Mouse (Mus musculus) splenic B cell, adult 2 months (primary cell): ENCODE results near the gene Olfr157.

ENCODE experiments used
- DNase-seq: peaks from one replicate; pipeline ENCODE4 v3.0.0-alpha.2; 2011; ENCODE audit warnings: low read depth, low spot score
- H3K27me3 ChIP-seq: 2 replicates; pipeline ENCODE4 v1.6.1; 2012; ENCODE audit warnings: mild to moderate bottlenecking, low read length, moderate library complexity, mixed read lengths; ENCODE audit not compliant: control insufficient read depth, poor library complexity, insufficient read depth, severe bottlenecking
- H3K36me3 ChIP-seq: 2 replicates; pipeline ENCODE4 v1.6.1; 2012; ENCODE audit warnings: mild to moderate bottlenecking, low read length, moderate library complexity, mixed read lengths; ENCODE audit not compliant: control insufficient read depth, poor library complexity, insufficient read depth, severe bottlenecking

Gene Olfr157

DNA sequence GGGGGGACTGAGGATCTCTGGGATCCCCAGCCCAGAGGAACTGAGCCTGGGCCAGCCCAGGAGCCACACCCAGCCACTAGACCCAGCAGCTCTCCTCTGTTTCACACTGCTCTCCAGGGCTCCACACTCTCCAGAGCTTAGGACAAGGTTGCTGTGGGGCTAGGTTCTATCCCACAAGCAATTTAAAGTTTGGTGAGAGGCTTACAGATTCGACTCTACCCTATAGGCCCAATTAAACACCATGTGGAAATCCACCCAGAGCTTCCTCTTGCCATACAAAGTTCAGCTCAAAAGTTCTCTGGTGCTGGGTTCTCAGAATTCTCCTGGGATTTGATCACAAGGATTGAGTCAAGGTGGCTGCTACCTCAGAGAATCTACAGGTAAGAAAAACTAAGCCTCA, at the start of gene Olfr157:
Gene Olfr157, minus strand, starts transcription at position 101 of the 400 bp plus-strand sequence.
- no peaks in the 10 kb centered on the region for H3K36me3 ChIP-seq
- DNase-seq, result no peak
- no peaks in the 10 kb centered on the region; the same call in 1 of the 2 replicates for H3K27me3 ChIP-seq

DNA sequence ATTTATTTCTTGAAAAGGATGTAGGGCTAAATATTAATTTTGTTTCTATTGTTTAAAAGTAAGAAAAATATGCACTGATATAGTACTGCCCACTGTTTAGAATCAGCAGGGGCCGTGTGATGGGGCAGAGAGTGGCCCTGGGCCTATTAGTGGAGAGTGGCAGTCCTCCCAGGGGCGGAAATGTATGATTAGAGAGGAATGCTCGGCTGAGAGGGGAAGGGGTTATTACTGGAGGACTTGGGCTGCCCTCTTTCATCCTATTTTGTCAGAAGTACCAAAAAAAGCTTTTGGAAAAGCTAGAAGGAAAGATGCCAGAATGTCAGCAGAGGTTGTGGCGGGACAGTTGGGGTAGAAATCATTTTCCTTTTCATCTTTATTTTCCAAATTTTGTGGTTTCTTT, 44.2 kb upstream of the Olfr157 start:
- H3K27me3 ChIP-seq, result no peaks in the 10 kb centered on the region
- no peaks in the 10 kb centered on the region for H3K36me3 ChIP-seq
- DNase-seq, result no peak

DNA sequence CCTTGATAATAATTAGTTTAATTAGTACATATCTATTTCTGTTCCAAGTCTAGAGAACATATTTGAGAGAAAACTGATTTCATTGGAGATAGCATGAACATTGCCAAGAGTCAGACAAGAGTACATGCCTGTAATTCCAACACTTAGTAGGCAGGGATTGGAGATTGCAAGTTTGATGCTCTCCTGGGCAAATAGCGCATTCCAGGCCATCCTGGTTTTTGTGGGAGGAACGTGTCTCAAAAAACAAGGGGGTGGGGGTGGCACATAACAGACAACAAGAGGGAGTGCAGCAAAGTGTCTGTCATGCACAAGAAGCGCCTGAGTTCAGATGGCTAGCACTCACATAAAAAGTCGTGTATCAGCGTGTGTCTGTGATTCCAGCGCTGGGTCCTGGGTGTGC, 39.6 kb upstream of the Olfr157 start:
- H3K27me3 ChIP-seq, result no peaks in the 10 kb centered on the region
- DNase-seq, result no peak
- no peaks in the 10 kb centered on the region for H3K36me3 ChIP-seq

DNA sequence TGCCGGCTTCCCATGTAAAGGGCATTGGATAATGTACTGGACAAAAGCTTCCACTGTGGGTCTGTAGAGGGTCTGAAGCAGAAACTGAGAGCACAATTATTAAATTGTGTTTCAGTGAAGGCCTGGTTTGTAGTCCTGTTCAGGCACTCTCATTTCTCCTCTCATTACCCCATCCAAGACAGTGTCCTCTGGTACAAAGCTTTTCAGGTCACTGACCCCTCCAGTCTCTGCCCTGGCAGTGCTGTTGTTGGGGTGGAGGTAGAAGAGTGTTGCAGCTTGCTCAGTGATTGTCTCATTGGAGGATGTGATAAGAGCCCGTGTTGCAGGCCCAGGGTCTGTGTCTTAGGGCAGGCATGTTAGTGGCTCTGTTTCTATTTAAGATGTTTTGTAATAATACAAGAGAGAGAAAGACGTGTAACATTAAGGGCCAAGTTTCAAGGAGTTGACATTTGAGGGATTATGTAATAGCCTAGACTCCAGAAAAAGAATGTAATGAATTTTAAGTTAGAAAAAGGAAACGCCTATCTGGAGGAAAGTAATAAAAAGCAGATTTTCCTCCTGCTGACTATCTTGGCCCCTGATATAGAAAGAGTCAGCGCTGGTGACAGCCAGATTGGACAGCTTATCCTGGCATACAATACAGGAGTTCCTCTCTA, 38.2 kb upstream of the Olfr157 start:
- H3K36me3 ChIP-seq, result no peaks in the 10 kb centered on the region

DNA sequence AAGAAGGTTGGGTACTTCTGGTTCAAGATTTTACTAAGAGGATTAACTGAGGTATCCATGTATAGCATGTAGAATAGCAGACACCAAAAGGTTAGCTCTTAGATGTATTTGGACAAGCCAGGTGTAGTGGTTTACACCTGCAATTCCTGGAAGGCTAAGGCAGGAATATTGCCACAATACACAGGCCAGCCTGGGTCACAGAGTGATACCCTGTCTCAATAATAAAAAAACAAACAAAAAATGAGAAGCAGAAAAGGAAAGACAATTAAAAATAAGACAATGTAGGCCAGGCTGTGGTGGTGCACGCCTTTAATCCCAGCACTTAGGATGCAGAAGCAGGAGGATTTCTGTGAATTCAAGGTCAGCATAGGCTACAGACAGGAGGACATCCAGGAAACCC, 37.2 kb upstream of the Olfr157 start:
- DNase-seq, result no peak
- Histone ChIP-seq H3K27me3 (no peaks in the 10 kb centered on the region), H3K36me3 (no peaks in the 10 kb centered on the region)

More for the DNA sequence above, 38.2 kb upstream of the Olfr157 start:
- no peak for DNase-seq
- no peaks in the 10 kb centered on the region for H3K27me3 ChIP-seq

- DNase-seq, result peak; percentile 11
- Histone ChIP-seq H3K27me3 (no peaks in the 10 kb centered on the region), H3K36me3 (no peaks in the 10 kb centered on the region)
Observed at GRCm38 (mm10) chr4:43875919-43876411, 36.0 kb upstream of the Olfr157 start.

DNA sequence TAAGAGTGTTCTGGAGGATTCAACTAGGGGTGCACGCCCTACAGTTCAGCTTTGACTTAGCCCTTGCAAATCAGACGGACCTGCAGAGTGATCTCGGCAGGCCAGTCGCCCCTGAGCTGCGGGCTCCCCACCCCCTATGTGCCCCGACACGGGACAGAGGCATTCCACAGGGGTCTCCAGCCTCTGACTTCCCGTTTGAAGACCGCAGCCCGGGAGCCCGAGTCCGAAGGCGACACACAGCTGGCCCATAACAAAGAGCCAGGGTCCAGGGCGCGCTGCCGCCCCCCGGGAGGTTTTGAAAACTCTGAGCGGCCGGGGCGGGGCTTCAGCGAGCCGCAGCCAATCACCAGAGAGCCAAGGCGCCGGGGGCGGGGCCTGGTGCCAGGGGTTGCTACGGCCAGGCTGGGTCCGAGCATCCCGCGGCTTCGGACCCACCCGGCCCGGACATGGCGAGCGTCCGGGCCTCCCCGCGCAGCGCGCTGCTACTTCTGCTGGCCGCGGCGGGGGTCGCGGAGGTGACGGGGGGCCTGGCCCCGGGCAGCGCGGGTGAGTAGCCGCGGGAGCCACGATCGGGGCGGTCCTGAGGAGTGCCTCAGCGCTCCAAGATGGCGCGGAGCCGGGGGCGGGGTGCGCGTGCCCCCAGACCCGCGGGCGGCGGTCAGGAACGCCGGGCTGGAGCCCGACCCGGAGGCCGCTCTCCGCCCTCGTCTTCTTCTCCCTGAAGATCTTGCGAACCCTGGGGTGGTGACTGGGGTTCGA, 35.3 kb upstream of the Olfr157 start, which contains the start of gene Reck:
Gene Reck, plus strand, starts transcription at position 371 of the 759 bp plus-strand sequence.
- DNase-seq, result peak; percentile 54
- H3K36me3 ChIP-seq, result no peaks in the 10 kb centered on the region
- no peaks in the 10 kb centered on the region for H3K27me3 ChIP-seq

DNA sequence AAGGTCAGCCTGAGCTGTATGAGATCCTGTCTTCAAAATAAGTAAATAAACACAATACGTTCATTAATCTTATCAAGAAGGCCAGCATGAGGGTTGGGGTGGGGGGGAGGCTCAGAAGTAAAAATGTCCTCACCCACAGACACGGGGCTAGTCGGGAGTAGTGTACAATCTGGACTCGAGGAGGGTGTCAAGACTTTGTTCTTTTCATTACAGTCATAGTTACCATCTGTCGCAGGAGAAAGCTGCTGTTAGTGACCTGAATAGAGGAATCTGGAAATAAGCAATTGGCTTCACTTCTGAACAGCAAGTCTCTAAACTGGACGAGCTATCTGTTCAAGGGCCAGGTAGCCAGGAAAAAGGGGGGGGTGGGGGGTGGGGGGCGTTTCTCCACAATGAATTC, 34.5 kb upstream of the Olfr157 start:
- Histone ChIP-seq H3K27me3 (no peaks in the 10 kb centered on the region), H3K36me3 (no peaks in the 10 kb centered on the region)
- DNase-seq, result no peak

DNA sequence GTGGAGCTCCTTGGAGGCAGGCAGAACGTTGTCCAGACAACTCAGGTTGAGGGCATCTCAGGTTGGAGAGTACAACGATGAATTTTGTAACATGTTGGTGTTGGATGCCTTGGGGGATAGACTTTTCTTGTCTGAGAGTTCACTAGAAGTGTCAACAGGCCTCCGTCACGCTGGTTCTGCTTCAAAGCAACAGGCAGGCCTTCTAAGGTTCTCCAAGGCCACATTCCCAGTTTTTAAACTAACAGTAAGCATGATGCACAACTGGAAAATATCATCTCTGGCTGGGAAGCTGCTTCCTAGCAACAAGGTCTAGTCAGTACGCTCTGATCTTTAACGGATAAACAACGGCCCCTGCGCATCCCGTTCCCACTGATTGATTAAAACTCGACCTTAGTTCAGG, 29.8 kb upstream of the Olfr157 start:
- H3K36me3 ChIP-seq, result no peaks in the 10 kb centered on the region
- no peaks in the 10 kb centered on the region for H3K27me3 ChIP-seq
- DNase-seq, result no peak

GRCm38 (mm10) chr4:43863298-43863697, 23.3 kb upstream of the Olfr157 start:
- Histone ChIP-seq H3K27me3 (no peaks in the 10 kb centered on the region), H3K36me3 (no peaks in the 10 kb centered on the region; the same call in 1 of the 2 replicates)
- no peak for DNase-seq

DNA sequence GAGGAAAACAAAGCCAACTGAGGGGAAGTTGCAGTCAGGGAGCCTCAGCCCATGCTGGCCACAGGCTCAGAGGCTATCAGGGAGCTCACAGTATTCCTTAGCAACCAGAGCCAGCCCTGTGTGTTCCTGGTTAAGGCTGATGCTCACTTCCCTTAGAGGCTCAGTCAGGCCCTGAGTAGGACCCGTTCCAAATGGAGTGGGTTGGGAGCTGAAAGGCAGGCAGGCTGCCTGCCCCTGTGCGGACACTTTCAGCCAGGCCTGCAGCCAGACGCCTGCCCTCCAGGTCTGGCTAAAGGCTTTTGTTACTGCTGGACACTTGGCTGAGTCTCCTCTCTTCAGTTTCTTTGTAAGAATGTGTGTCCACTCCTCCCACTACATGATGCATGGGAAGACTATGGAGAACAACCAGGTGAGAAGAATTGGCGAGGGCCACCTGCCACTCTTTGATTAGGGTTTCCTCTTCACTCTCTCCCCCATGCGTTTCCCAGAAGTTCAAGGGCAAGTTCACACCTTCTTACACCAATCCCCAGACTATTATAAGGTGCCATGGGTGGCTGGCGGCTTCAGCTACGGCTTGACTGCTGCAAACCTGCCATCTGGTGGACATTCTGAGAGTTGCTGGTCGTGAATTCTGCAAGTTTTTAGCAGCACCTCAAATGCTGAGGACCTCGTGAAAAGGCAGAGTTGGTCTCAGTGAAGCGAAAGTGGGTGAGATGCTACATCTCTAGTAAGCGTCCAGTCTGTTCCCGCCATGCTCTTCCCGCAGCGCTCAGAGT, 20.9 kb upstream of the Olfr157 start:
- DNase-seq, result peak; percentile 62
- H3K27me3 ChIP-seq, result no peaks in the 10 kb centered on the region
- H3K36me3 ChIP-seq, result no peaks in the 10 kb centered on the region; the same call in 1 of the 2 replicates

DNA sequence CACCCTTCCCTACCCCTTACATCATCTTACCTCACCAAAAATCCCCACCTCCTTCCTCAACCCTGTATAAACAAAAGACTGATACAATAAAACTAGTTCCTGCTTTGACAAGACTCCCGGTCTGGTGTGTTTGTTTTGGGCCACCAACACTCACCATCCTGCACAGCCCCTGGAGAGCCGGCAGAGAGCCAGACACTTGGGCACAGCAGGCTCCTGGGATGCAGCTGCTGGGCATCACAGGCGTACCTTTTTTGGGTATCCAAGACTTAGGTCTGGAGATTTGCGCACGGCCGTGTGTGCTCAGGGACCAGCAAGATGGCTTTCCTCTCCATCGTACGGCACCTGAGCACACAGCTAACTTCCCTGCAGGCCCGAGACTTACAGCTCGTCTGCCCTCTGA, 19.9 kb upstream of the Olfr157 start:
- no peak for DNase-seq
- no peaks in the 10 kb centered on the region for H3K27me3 ChIP-seq
- H3K36me3 ChIP-seq, result no peaks in the 10 kb centered on the region; the same call in 1 of the 2 replicates

- Histone ChIP-seq H3K27me3 (no peaks in the 10 kb centered on the region), H3K36me3 (no peaks in the 10 kb centered on the region)
- DNase-seq, result no peak
Observed at GRCm38 (mm10) chr4:43854101-43854500, 14.1 kb upstream of the Olfr157 start.

GRCm38 (mm10) chr4:43851265-43851664, 11.3 kb upstream of the Olfr157 start, which contains the start of gene Olfr155:
Gene Olfr155, plus strand, starts transcription at chr4:43851565.
- no peaks in the 10 kb centered on the region for H3K27me3 ChIP-seq
- no peak for DNase-seq

More at GRCm38 (mm10) chr4:43851265-43851664, 11.3 kb upstream of the Olfr157 start, which contains the start of gene Olfr155:
- no peaks in the 10 kb centered on the region for H3K36me3 ChIP-seq
